ENCODE assay signal across 8 mouse cellular contexts in the genomic region with DNA sequence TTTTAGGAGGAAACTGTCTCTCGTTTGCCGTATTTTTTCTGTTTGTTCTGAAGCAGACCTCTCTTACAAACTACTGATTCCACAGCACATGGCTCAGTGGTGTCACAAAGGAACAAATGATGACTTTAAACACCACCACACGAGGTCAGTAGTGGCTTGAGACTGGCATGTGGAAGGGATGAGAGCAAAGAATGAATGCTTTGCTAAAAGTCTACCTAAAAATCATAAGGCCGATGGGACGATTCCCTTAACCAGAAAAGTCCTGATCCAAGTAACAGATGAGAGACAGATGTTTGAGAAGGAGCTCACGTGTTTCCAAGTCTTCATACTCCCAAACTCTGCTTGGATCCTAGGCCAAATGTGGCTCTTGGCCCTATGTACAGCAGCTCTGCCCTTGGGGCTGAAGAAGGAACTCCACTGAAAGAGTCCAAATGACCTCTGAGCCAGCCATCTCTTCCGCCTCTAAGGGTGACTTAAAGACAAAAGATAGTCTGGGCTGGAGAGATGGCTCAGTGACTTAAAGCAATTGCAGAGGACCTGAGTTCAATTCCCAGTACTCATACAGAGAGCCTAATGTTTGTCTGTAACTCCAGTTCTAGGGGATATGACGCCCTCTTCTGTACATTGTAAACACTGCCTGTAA. TPM values are rescaled to one million over a fixed set of nuclear protein-coding genes. Genes with fewer than 3 reads are reported as not detected.
DNase-seq lines count a peak whose midpoint lies in the region; ATAC-seq and TF ChIP-seq lines count a peak whose summit lies in the region.

No protein-coding gene starts in this region.

- no peak for ATAC-seq in embryonic facial prominence, embryonic 11.5 days (replicated peaks; ENCODE audit: insufficient number of reproducible peaks, low FRiP score, low TSS enrichment, low read depth)
- peak; percentile 77 for ATAC-seq in hindbrain, embryonic 16.5 days
- peak; percentile 74 for ATAC-seq in midbrain, embryonic 15.5 days (replicated peaks)
- no peak for ATAC-seq in CD4-positive, CD25-positive, alpha-beta regulatory T cell, adult 4 months

- H3K27me3 ChIP-seq in embryonic facial prominence, embryonic 11.5 days (ENCODE audit: control insufficient read depth, insufficient read depth, low read length) = no peaks in the 10 kb centered on the region
- H3K27me3 ChIP-seq in hindbrain, embryonic 16.5 days (replicated peaks; ENCODE audit: control insufficient read depth, insufficient read depth, low read length) = no peaks in the 10 kb centered on the region
- H3K27me3 ChIP-seq in midbrain, embryonic 15.5 days (replicated peaks) = 0 out of 2 replicates have a peak, but pooled peaks cover 3% of the 10 kb centered on the region

- WGBS in lung, adult 2 months = 28% methylated on average over 8 of the region's 8 CpGs
- 39% methylated on average over 8 of the region's 8 CpGs for WGBS in embryonic facial prominence, embryonic 11.5 days
- WGBS in hindbrain, embryonic 16.5 days = 39% methylated on average over 8 of the region's 8 CpGs
- WGBS in midbrain, embryonic 15.5 days = 36% methylated on average over 8 of the region's 8 CpGs

- peaks cover 5% of the 10 kb centered on the region for H3K4me1 ChIP-seq in lung, adult 2 months (ENCODE audit: control insufficient read depth, insufficient read depth, low read length)
- peaks cover 3% of the 10 kb centered on the region; the same call in 1 of the 2 replicates for H3K4me1 ChIP-seq in embryonic facial prominence, embryonic 11.5 days (ENCODE audit: control insufficient read depth, insufficient read depth, low read length)
- peaks cover 17% of the 10 kb centered on the region for H3K4me1 ChIP-seq in hindbrain, embryonic 16.5 days (ENCODE audit: control insufficient read depth, insufficient read depth, low read depth, low read length)
- H3K4me1 ChIP-seq in midbrain, embryonic 15.5 days = peaks cover 20% of the 10 kb centered on the region

- 0 out of 2 replicates have a peak, but pooled peaks have one; percentile 11 for TF ChIP-seq CTCF in lung, adult 2 months (IDR thresholded peaks at IDR 0.05; ENCODE audit: insufficient read depth, low read length)

- TF ChIP-seq POLR2A in lung, adult 2 months (IDR thresholded peaks at IDR 0.05; ENCODE audit: borderline replicate concordance, extremely low read depth, low read depth, low read length) = no peak

- peaks cover 17% of the 10 kb centered on the region for H3K36me3 ChIP-seq in embryonic facial prominence, embryonic 11.5 days (replicated peaks; ENCODE audit: control insufficient read depth, insufficient read depth, low read depth, low read length)
- peaks cover 23% of the 10 kb centered on the region for H3K36me3 ChIP-seq in hindbrain, embryonic 16.5 days (ENCODE audit: control insufficient read depth, insufficient read depth, low read length)
- peaks cover 24% of the 10 kb centered on the region for H3K36me3 ChIP-seq in midbrain, embryonic 15.5 days (replicated peaks)

- no peak for DNase-seq in lung, adult 2 months
- no peak for DNase-seq in lung, postnatal 4 days
- DNase-seq in embryonic facial prominence, embryonic 11.5 days (ENCODE audit: low spot score) = no peak
- DNase-seq in layer of hippocampus, postnatal 10 days (ENCODE audit: low spot score in 2 of 2) = no peak
- no peak for DNase-seq in adrenal gland, postnatal 14 days

- peak overlapping the region; percentile 83 for H3K4me3 ChIP-seq in lung, adult 2 months (replicated peaks; ENCODE audit: extremely low read depth, low read depth, low read length)
- peak overlapping the region; percentile 87 for H3K4me3 ChIP-seq in embryonic facial prominence, embryonic 11.5 days (ENCODE audit: low read depth, low read length)
- H3K4me3 ChIP-seq in hindbrain, embryonic 16.5 days (ENCODE audit: low read length) = peak overlapping the region; percentile 77; the same call in 1 of the 2 replicates
- peak overlapping the region; percentile 64 for H3K4me3 ChIP-seq in midbrain, embryonic 15.5 days

- H3K27ac ChIP-seq in embryonic facial prominence, embryonic 11.5 days (replicated peaks; ENCODE audit: low read depth, low read length) = no peak overlapping the region; the same call in 1 of the 2 replicates
- H3K27ac ChIP-seq in hindbrain, embryonic 16.5 days (ENCODE audit: low read depth, low read length) = peak overlapping the region; percentile 64
- peak overlapping the region; percentile 68 for H3K27ac ChIP-seq in midbrain, embryonic 15.5 days

- peak overlapping the region; percentile 46 for H3K9ac ChIP-seq in embryonic facial prominence, embryonic 11.5 days (replicated peaks; ENCODE audit: low read length)
- H3K9ac ChIP-seq in hindbrain, embryonic 16.5 days (ENCODE audit: low read depth, low read length) = no peak overlapping the region
- H3K9ac ChIP-seq in midbrain, embryonic 15.5 days = no peak overlapping the region

- peak overlapping the region; percentile 23; the same call in 1 of the 2 replicates for H3K4me2 ChIP-seq in embryonic facial prominence, embryonic 11.5 days (ENCODE audit: low read depth, low read length)
- H3K4me2 ChIP-seq in hindbrain, embryonic 16.5 days (ENCODE audit: low read length) = peak overlapping the region; percentile 40
- peak overlapping the region; percentile 87 for H3K4me2 ChIP-seq in midbrain, embryonic 15.5 days

- no peaks in the 10 kb centered on the region for H3K9me3 ChIP-seq in embryonic facial prominence, embryonic 11.5 days (replicated peaks; ENCODE audit: control insufficient read depth, low read length)
- no peaks in the 10 kb centered on the region for H3K9me3 ChIP-seq in hindbrain, embryonic 16.5 days (ENCODE audit: control insufficient read depth, low read length)
- no peaks in the 10 kb centered on the region for H3K9me3 ChIP-seq in midbrain, embryonic 15.5 days

RNA-seq across cellular contexts. Expression of gene Snhg11, which starts 13.6 kb away (rescaled TPM):
- 10.6 and 12.7 TPM in 2 replicates for polyA plus RNA-seq in lung, adult 2 months (2012; rRNA removed)
- polyA plus RNA-seq in embryonic facial prominence, embryonic 11.5 days (2014; fragmentation: Nextera tagmentation; extraction: Ambion mirVana) = 6.9 and 8.0 TPM in 2 replicates
- 809 and 814 TPM in 2 replicates for polyA plus RNA-seq in hindbrain, embryonic 16.5 days (2015; fragmentation: Nextera tagmentation; extraction: Ambion mirVana)
- polyA plus RNA-seq in midbrain, embryonic 15.5 days (2015; fragmentation: Nextera tagmentation; extraction: Ambion mirVana) = 560 and 673 TPM in 2 replicates
- 100 to 1,000 TPM; 459 to 580 TPM for total RNA-seq in layer of hippocampus, postnatal 10 days (2021)
- 3.5 and 6.6 TPM in 2 replicates for total RNA-seq in adrenal gland, postnatal 14 days (2021)
- polyA plus RNA-seq in CD4-positive, CD25-positive, alpha-beta regulatory T cell, adult 4 months (2017; shearing (Covaris generic)) = under 1 TPM in 1 of 2 experiments, not detected in 1; 0.09 TPM

RNA-seq across cellular contexts. Expression of gene Ralgapb, which starts 47.8 kb away (rescaled TPM):
- polyA plus RNA-seq in lung, adult 2 months (2012; rRNA removed) = 19.4 and 27.5 TPM in 2 replicates
- polyA plus RNA-seq in embryonic facial prominence, embryonic 11.5 days (2014; fragmentation: Nextera tagmentation; extraction: Ambion mirVana) = 20.4 and 20.6 TPM in 2 replicates
- 19.1 and 21.7 TPM in 2 replicates for polyA plus RNA-seq in hindbrain, embryonic 16.5 days (2015; fragmentation: Nextera tagmentation; extraction: Ambion mirVana)
- polyA plus RNA-seq in midbrain, embryonic 15.5 days (2015; fragmentation: Nextera tagmentation; extraction: Ambion mirVana) = 27.4 and 28.0 TPM in 2 replicates
- 10 to 100 TPM; 73.8 to 82.2 TPM for total RNA-seq in layer of hippocampus, postnatal 10 days (2021)
- total RNA-seq in adrenal gland, postnatal 14 days (2021) = 44.8 and 47.3 TPM in 2 replicates
- 10 to 100 TPM; 11.7 to 12.1 TPM for polyA plus RNA-seq in CD4-positive, CD25-positive, alpha-beta regulatory T cell, adult 4 months (2017; shearing (Covaris generic))

RNA-seq across cellular contexts. Expression of gene Lbp, which starts 55.5 kb away (rescaled TPM):
- polyA plus RNA-seq in lung, adult 2 months (2012; rRNA removed) = 95.4 and 110 TPM in 2 replicates
- polyA plus RNA-seq in embryonic facial prominence, embryonic 11.5 days (2014; fragmentation: Nextera tagmentation; extraction: Ambion mirVana) = 3.8 and 4.6 TPM in 2 replicates
- polyA plus RNA-seq in hindbrain, embryonic 16.5 days (2015; fragmentation: Nextera tagmentation; extraction: Ambion mirVana) = 6.2 TPM in 2 replicates
- polyA plus RNA-seq in midbrain, embryonic 15.5 days (2015; fragmentation: Nextera tagmentation; extraction: Ambion mirVana) = 4.8 and 4.9 TPM in 2 replicates
- 1 to 10 TPM; 2.6 to 4.3 TPM for total RNA-seq in layer of hippocampus, postnatal 10 days (2021)
- total RNA-seq in adrenal gland, postnatal 14 days (2021) = 19.6 and 34.2 TPM in 2 replicates
- 1 to 10 TPM in 1 of 2 experiments, not detected in 1; 1.3 TPM for polyA plus RNA-seq in CD4-positive, CD25-positive, alpha-beta regulatory T cell, adult 4 months (2017; shearing (Covaris generic))

Comparison
In these comparisons a context has a peak if more than half of its experiments do, and no peak if none do; other contexts are left out.
1. ATAC-seq: peak in hindbrain, embryonic 16.5 days (single experiment) and midbrain, embryonic 15.5 days (single experiment); none in embryonic facial prominence, embryonic 11.5 days (single experiment) and CD4-positive, CD25-positive, alpha-beta regulatory T cell, adult 4 months (single experiment).
2. H3K4me2 ChIP-seq: peak in every context shown above with its lines; median percentile 87 in midbrain, embryonic 15.5 days; 40 in hindbrain, embryonic 16.5 days; 23 in embryonic facial prominence, embryonic 11.5 days.
3. RNA of gene Snhg11, which starts 13.6 kb away (polyA plus RNA-seq): 809 to 814 TPM in hindbrain, embryonic 16.5 days and 560 to 673 TPM in midbrain, embryonic 15.5 days; 10.6 to 12.7 TPM in lung, adult 2 months, 6.9 to 8.0 TPM in embryonic facial prominence, embryonic 11.5 days and 0.09 TPM in CD4-positive, CD25-positive, alpha-beta regulatory T cell, adult 4 months; every median in the first group is over 10 times any median in the second.
4. RNA of gene Lbp, which starts 55.5 kb away (polyA plus RNA-seq): 95.4 to 110 TPM in lung, adult 2 months; 6.2 TPM in hindbrain, embryonic 16.5 days, 4.8 to 4.9 TPM in midbrain, embryonic 15.5 days, 3.8 to 4.6 TPM in embryonic facial prominence, embryonic 11.5 days and 1.3 TPM in CD4-positive, CD25-positive, alpha-beta regulatory T cell, adult 4 months; every median in the first group is over 10 times any median in the second.
5. Peak in every context shown above with its lines, with median percentiles within 50 percentile points of each other: H3K4me3 ChIP-seq.